Mouse (Mus musculus) CH12F3 (cell line): ENCODE measurements around the gene Coil.
"Not testable (repeated sequence)": the region's sequence is repeated elsewhere in the genome, so short reads cannot be mapped to it uniquely, and the experiment has no call there.

Source experiments
- in situ Hi-C: fragments of 300-500 bp; cut with MboI; formaldehyde crosslinking; loops from 2 replicates; pipeline ENCODE4 v1.14.3; 2020; ENCODE audit warnings: low sequenced_read_pairs

Coil gene

GRCm38 (mm10) chr11:89034592-89034991 lies 64.5 kb downstream of the Coil start:
- in situ Hi-C loops, result loop anchor here (10.0 kb wide), 1 partner anchor 50 kb away; no protein-coding TSS in a partner anchor

GRCm38 (mm10) chr11:89035552-89035951 lies 65.5 kb downstream of the Coil start:
- in situ Hi-C loops, result loop anchor here (5.0 to 10.0 kb wide), 2 partner anchors 33 to 51 kb away; no protein-coding TSS in a partner anchor

- in situ Hi-C loops, result loop anchor here (5.0 to 10.0 kb wide), 2 partner anchors 36 to 54 kb away; no protein-coding TSS in a partner anchor
These were observed 68.4 kb downstream of the Coil start for GRCm38 (mm10) chr11:89038496-89038895.

GRCm38 (mm10) chr11:89039325-89039724 lies 69.3 kb downstream of the Coil start:
- in situ Hi-C loops, result loop anchor here (5.0 to 10.0 kb wide), 2 partner anchors 37 to 55 kb away; no protein-coding TSS in a partner anchor

- in situ Hi-C loops, result not testable (repeated sequence)
These were observed 71.0 kb downstream of the Coil start for GRCm38 (mm10) chr11:89041073-89041472.
